Mouse (Mus musculus) right cerebral cortex, postnatal 10 days (tissue): ENCODE data around the gene Ctbp2.
"Not testable (repeated sequence)": the region's sequence is repeated elsewhere in the genome, so short reads cannot be mapped to it uniquely, and the experiment has no call there.

Source experiments
- DNase-seq, 2 experiments: peaks; one replicate each; pipeline ENCODE4 v3.0.0; 2021; ENCODE audit warnings: low spot score in 2 of 2

The Ctbp2 gene

DNA sequence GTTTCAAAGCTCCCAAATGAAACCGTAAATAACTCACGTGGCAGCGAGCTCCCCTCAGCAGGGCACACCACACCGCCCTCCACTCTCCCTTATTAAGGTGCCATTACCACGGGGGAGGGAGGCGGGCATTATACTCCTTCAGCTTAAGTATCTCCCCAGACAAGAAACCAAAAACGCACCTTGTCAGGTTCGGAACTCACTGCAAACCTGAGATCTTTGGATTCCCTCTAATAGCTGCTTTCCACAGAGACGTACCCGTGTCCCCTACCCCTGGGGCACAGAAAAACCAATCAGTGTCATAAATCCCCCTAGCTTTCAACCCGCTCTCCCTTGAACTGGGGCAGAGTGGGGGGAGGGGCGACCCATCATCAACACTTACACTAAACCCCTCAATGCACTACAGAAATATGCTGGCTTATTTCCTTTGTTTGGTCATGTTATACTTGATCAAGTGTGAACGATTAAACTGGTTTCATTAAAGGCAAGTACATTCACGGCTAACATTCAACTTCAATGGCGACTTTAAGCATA is 3.9 kb downstream of the Ctbp2 start:
- DNase-seq, result no peak

- DNase-seq, result no peak
Measured at GRCm38 (mm10) chr7:133117815-133118214, 6.3 kb downstream of the Ctbp2 start.

- DNase-seq, result no peak
Measured at GRCm38 (mm10) chr7:133116542-133116941, 7.6 kb downstream of the Ctbp2 start.

DNA sequence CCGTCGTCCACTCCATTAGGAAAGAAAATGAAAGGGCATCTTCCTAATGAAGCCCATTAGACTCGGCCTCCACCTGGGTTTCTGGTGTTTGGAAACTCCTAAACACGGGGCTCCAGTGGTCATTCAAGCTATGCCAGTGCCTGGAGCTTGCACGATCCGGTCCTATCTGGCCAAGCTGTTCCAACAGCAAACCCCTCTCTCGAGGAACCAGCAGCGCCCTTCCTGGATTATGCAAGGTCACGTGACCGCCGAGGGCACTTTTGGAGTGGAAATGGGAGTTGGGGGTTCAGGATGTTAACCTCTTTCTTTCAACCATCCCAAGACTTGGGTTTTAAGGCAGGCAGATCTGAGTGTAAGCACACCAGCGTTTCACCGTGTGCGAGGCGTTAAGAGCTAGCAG is 8.3 kb downstream of the Ctbp2 start:
- DNase-seq, result no peak

GRCm38 (mm10) chr7:133114847-133115470 is 9.2 kb downstream of the Ctbp2 start:
- DNase-seq, result no peak

DNA sequence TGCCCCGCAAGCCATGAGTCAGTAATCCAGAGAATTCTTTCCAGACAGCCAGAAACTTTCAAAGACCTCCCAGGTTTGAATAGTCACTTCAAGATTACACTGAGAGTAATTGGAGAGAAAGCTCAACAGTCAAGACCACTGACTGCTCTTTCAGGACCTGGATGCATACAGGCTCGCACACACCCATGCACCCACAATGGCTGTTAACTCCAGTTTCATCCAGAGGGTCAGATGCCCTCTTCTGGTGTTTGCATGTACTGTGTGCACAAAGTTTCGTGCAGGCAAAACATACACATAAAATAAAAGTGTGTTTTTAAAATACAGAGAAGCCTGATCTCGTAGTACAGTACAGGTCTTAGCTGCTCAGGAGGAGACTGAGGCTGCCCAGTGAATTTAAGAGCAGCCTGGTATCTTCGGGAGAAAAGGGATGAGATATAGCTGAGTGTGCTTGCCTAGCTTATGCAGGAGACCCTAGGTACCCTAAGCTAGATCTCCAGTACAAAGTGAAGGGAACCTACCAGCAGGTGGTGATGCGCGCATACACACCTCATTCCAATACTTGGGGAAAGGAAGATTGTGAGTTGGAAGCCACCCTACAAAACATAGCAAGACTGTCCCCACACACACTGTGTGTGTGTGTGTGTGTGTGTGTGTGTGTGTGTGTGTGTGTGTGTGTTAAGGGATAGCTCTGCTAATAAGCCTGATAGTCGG is 10.8 kb downstream of the Ctbp2 start:
- DNase-seq, result no peak

- no peak for DNase-seq
Measured at GRCm38 (mm10) chr7:133112351-133112831, 11.8 kb downstream of the Ctbp2 start.

GRCm38 (mm10) chr7:133109442-133109841 is 14.7 kb downstream of the Ctbp2 start:
- DNase-seq, result no peak

DNA sequence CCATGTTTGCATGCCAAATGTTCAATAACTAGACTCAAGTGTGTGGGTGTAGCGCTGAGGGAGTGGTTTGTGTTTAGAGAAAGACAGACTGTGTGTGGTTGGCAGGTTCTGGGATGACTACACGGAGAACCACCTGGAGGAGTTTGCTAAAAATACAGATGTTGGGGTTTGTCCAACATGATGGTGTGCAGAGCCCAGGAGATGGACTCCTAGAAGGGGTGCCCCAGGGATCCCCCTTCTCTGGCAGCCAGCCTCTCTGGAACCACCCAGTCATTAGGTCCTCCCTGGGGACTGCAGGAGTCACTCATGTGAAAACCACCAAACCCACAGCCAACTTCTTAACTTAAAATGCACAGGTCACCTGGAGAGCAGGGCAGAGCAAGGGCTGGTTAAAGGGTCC is 15.5 kb downstream of the Ctbp2 start:
- DNase-seq, result no peak

DNA sequence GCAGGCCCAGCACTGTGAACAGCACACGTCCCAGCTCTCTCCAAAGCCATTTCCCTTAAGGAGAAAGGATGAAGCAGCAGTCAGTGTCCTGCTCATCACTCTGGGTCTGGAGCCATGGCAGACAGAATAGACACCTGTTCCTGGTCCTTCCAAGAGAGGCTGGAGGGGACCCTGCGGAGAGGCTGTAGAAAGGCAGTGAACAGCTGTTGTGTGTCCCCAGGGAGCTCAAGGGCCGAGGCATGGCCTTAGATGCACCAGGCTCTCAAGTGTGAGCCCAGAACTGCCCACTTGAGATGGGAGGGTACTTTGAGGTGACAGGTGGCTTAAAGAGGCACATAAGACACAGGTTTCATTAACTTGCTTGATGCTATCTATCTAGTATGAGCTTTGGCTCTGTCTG is 21.6 kb downstream of the Ctbp2 start:
- DNase-seq, result no peak

DNA sequence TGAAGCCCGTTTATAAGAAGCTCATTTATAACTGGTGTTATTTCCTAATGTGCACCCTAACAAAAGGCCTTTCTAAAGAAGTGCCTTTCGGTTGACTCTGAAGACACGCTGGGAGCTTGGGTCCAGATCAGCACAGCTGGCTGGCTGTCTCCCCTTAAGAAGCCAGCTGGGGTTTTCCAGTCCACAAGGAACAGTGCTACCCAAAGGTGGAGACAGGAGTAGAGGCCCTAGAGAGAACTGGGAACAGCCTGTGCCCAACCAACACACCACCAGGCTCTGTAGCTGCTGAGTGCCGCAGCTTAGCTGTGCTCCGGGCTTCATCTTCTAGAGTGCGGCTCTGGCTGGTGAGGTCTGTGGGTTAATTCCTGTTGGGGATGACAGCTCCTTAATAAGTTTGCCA is 23.1 kb downstream of the Ctbp2 start:
- no peak for DNase-seq

DNA sequence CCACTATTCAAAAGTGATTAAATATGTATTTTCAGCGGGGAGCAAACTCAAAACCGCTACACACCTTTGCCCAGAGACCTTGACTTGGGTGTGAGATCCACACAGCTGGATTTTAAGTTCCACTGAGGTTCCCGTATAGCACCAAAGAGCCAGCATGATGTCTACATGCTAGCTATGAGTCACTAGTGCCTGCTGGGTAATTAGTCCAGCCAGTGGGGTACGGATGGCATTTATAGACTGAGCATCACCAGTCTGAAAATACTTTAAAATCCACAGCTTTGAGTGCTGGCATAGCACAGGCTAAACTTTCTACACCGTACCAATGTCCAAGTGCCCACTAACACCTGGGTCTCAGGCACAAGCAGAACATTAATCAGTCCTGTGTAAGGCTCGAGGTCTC is 24.0 kb downstream of the Ctbp2 start:
- no peak for DNase-seq

DNA sequence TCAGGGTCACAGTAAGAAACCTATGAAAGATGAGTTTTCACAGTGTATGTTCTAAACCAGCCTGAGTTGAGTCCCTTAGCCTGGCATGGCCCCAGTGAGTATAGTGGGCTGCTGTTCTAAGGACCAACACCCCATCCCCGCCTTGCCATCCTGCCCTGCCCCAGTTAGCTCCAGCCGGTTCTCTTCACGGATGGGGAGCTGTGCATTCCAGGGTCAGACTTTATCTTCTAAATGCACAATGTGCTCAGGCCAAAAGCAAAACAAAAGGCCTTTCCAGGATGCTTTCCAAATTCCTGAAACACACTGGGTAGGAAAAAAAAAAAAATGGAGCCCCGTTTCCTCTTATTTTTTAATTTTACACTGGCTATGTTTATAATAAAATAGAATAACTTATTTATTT is 24.9 kb downstream of the Ctbp2 start:
- DNase-seq, result no peak

DNA sequence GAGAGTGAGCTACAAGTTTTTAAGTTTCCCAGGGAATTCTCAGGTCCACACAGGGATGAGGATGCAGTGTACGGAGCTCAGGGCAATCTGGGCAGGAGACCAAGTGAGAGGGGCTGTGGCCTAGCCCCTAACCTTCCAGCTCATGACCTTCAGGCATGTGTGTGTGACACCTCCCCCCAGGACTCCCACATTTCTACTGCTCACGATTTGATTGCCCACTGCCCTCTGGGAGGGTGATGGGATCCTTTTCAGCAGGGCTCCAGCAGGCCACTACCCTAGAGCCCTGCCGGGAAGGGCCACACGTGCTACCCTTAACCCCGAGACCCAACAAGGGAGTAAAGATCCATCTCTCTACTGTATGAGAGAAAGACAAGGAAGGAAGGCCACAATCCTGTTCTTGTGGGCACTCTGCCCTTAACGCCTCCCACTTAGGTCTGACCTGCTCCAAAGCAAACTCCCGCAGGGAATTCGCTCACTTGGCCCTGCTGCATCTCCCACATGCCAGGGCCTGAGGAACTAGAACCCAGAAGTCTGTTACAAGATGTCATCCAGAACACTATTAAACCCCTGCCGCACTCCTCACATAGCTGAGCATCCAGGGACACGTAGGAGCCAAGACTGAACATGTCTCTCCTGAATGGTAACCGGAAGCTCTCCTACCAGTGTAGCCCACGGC is 25.9 kb downstream of the Ctbp2 start:
- DNase-seq, result no peak

DNA sequence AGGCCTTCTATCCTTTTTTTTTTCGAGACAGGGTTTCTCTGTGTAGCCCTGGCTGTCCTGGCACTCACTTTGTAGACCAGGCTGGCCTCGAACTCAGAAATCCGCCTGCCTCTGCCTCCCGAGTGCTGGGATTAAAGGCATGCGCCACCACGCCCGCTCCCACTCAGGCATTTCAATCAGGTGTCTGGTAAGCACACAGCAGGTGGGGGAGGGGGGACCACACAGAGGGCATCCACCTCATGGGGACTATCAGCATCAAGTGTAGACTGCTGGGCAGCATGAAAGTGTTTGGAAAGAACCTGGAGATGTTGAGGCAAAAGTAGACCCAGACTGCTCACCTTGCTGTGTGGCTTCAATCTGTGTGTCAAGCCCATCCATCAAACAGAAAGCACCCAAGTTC is 28.5 kb downstream of the Ctbp2 start:
- DNase-seq, result not testable (repeated sequence)

- no peak for DNase-seq
Measured at GRCm38 (mm10) chr7:133094711-133095495, 29.3 kb downstream of the Ctbp2 start.

- no peak for DNase-seq
Measured at GRCm38 (mm10) chr7:133094161-133094560, 30.0 kb downstream of the Ctbp2 start.

DNA sequence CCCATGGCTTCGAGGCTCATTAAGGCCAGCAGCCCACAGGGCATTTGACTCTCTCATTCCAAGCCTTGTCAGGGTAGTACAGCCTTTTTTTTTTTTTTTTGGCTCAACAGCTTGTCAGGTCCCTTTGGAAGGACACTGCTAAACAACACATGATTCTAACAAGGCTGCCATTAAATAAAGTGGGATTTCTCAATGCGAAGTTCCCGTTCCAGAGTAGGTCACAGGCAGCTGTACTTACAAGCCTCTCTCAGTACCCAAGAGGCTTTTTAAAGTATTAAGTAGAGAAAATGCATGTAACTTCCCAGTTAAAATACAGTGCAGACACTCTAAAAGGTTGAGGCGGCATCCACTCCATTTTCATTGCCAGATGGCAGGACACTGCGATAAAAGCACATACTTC is 30.4 kb downstream of the Ctbp2 start:
- DNase-seq, result no peak

GRCm38 (mm10) chr7:133090641-133091040 is 33.5 kb downstream of the Ctbp2 start:
- DNase-seq, result no peak

GRCm38 (mm10) chr7:133089621-133090260 is 34.4 kb downstream of the Ctbp2 start:
- DNase-seq, result no peak

- DNase-seq, result peak; percentile 83 to 84
Measured at GRCm38 (mm10) chr7:133088830-133089261, 35.3 kb downstream of the Ctbp2 start.
